Mouse (Mus musculus) c-Kit-negative CD71-positive TER-119-positive erythroid progenitor cells, embryonic 14.5 days (primary cell): ENCODE measurements around the gene Cyp4f39.
A peak's percentile ranks its signal among the peaks of the same experiment; 100 is the strongest.

Experiments used
- DNase-seq: peaks from one replicate; pipeline ENCODE4 v3.0.0-alpha.2; 2013; ENCODE audit warnings: low read depth, low spot score

Gene Cyp4f39

GRCm38 (mm10) chr17:32452482-32452881 is at the start of gene Cyp4f39:
Gene Cyp4f39, plus strand, starts transcription at chr17:32452723.
- DNase-seq: peak; percentile 29

GRCm38 (mm10) chr17:32402779-32403157 is 49.8 kb upstream of the Cyp4f39 start:
- no peak for DNase-seq

- DNase-seq: no peak
Measured at GRCm38 (mm10) chr17:32403417-32403816, 49.1 kb upstream of the Cyp4f39 start, which contains the start of gene Rasal3. Gene Rasal3, minus strand, starts transcription at chr17:32403583.

GRCm38 (mm10) chr17:32411898-32412297 is 40.6 kb upstream of the Cyp4f39 start:
- DNase-seq: no peak

GRCm38 (mm10) chr17:32415417-32416020 is 37.0 kb upstream of the Cyp4f39 start:
- no peak for DNase-seq

- DNase-seq: no peak
Measured at GRCm38 (mm10) chr17:32416771-32417170, 35.8 kb upstream of the Cyp4f39 start.

- no peak for DNase-seq
Measured at GRCm38 (mm10) chr17:32419989-32420388, 32.5 kb upstream of the Cyp4f39 start.

- DNase-seq: no peak
Measured at GRCm38 (mm10) chr17:32420781-32421180, 31.7 kb upstream of the Cyp4f39 start.

- DNase-seq: no peak
Measured at GRCm38 (mm10) chr17:32424034-32424433, 28.5 kb upstream of the Cyp4f39 start, which contains the start of gene Pglyrp2. Gene Pglyrp2, minus strand, starts transcription at chr17:32424167.

GRCm38 (mm10) chr17:32426610-32427009 is 25.9 kb upstream of the Cyp4f39 start:
- no peak for DNase-seq

GRCm38 (mm10) chr17:32431972-32432371 is 20.6 kb upstream of the Cyp4f39 start:
- DNase-seq: no peak

GRCm38 (mm10) chr17:32434324-32434723 is 18.2 kb upstream of the Cyp4f39 start:
- DNase-seq: no peak

GRCm38 (mm10) chr17:32435151-32435550 is 17.4 kb upstream of the Cyp4f39 start:
- DNase-seq: no peak

- no peak for DNase-seq
Measured at GRCm38 (mm10) chr17:32437106-32437505, 15.4 kb upstream of the Cyp4f39 start.

- DNase-seq: no peak
Measured at GRCm38 (mm10) chr17:32443245-32443644, 9.3 kb upstream of the Cyp4f39 start.

GRCm38 (mm10) chr17:32445016-32445415 is 7.5 kb upstream of the Cyp4f39 start:
- no peak for DNase-seq

- DNase-seq: no peak
Measured at GRCm38 (mm10) chr17:32447195-32447594, 5.3 kb upstream of the Cyp4f39 start.

- no peak for DNase-seq
Measured at GRCm38 (mm10) chr17:32449042-32449441, 3.5 kb upstream of the Cyp4f39 start.

- no peak for DNase-seq
Measured at GRCm38 (mm10) chr17:32450844-32451537, 1.5 kb upstream of the Cyp4f39 start.

- DNase-seq: no peak
Measured at GRCm38 (mm10) chr17:32454188-32454587, 1.7 kb downstream of the Cyp4f39 start.

- DNase-seq: no peak
Measured at GRCm38 (mm10) chr17:32454997-32455396, 2.5 kb downstream of the Cyp4f39 start.

- DNase-seq: no peak
Measured at GRCm38 (mm10) chr17:32468494-32468893, 16.0 kb downstream of the Cyp4f39 start.

- no peak for DNase-seq
Measured at GRCm38 (mm10) chr17:32470795-32471194, 18.3 kb downstream of the Cyp4f39 start.
